22 mouse cellular contexts compared by ENCODE assay signal in the genomic region with DNA sequence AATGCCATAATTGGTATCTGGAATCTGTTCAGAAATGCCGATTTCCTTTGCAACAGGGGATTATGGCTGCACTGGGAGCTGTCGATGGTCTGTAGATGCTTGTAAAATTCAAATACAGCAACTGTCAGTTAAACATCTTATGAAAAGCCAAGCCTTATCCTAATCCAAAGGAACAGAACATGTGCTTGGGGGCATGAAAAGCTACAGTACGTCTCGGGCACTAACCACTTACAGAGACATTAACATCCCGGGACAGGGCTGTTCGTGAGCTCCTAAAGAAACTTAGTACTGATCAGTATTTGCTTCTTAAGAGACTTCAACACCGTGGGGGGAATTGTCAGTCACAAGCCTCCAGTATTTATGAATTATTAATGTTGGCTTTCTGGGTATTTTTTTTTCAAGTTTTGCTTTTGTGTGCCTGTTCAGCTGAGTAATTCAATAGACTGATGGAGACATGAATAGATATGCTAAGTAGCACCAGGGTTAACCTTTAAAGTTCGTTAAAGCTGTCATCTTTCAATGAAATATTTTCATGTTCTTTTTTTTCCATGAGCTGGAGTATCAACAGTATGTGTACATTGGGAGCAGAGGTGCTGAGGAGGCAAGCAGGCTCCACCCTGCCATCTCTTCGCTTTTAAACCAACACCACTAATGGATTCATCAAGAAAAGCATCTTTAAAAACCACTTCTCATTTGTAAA.
DNase-seq lines count a peak whose midpoint lies in the region; ATAC-seq lines count a peak whose summit lies in the region.
"Had no signal": no experiment of that assay in that cellular context is flagged by ENCODE, and none has a peak within 500 bp of the region (broad histone marks: within the 10 kb centered on the region; RNA-seq: fewer than 3 reads in every experiment).

No protein-coding gene starts in this region.

- H3K4me2 ChIP-seq in embryonic facial prominence, embryonic 13.5 days, result no peak overlapping the region; the same call in 1 of the 2 replicates
- no peak overlapping the region for H3K4me2 ChIP-seq in hindbrain, embryonic 13.5 days
- H3K4me2 ChIP-seq in hindbrain, embryonic 16.5 days (ENCODE audit: low read length), result no peak overlapping the region
- H3K4me2 ChIP-seq in midbrain, embryonic 12.5 days (replicated peaks), result no peak overlapping the region; the same call in 1 of the 2 replicates
- H3K4me2 ChIP-seq: liver, embryonic 15.5 days; lung, embryonic 15.5 days had no signal

- 28% methylated on average over 9 of the region's 9 CpGs for WGBS in embryonic facial prominence, embryonic 13.5 days
- 69% methylated on average over 9 of the region's 9 CpGs for WGBS in embryonic facial prominence, embryonic 10.5 days
- 37% methylated on average over 9 of the region's 9 CpGs for WGBS in hindbrain, embryonic 13.5 days
- 31% methylated on average over 9 of the region's 9 CpGs for whole genome bisulfite sequencing in hindbrain, embryonic 16.5 days
- WGBS in midbrain, embryonic 12.5 days, result 27% methylated on average over 9 of the region's 9 CpGs

- no peak for DNase-seq in embryonic facial prominence, embryonic 10.5 days (ENCODE audit: low spot score)
- DNase-seq in retina, embryonic 14.5 days (ENCODE audit: low spot score), result peak; percentile 43
- no peak for DNase-seq in thymus, postnatal 25 days
- no peak for DNase-seq in left cerebral cortex, postnatal 36 days (ENCODE audit: low spot score in 2 of 2)
- DNase-seq: adrenal gland, postnatal 10 days; cerebellum, adult 9-11 months; gastrocnemius, adult 2 months; kidney, adult 18-20 months; layer of hippocampus, adult 9-11 months; liver; right cerebral cortex, postnatal 14 days; thymus, postnatal 36 days had no signal

- peaks cover 27% of the 10 kb centered on the region for H3K27me3 ChIP-seq in embryonic facial prominence, embryonic 13.5 days
- H3K27me3 ChIP-seq in embryonic facial prominence, embryonic 10.5 days (replicated peaks; ENCODE audit: low read depth, poor library complexity, severe bottlenecking), result peaks cover 33% of the 10 kb centered on the region
- H3K27me3 ChIP-seq in hindbrain, embryonic 13.5 days, result 0 out of 2 replicates have a peak, but pooled peaks cover 4% of the 10 kb centered on the region
- no peaks in the 10 kb centered on the region for H3K27me3 ChIP-seq in hindbrain, embryonic 16.5 days (replicated peaks; ENCODE audit: control insufficient read depth, insufficient read depth, low read length)
- H3K27me3 ChIP-seq in midbrain, embryonic 12.5 days, result peaks cover 32% of the 10 kb centered on the region
- H3K27me3 ChIP-seq: liver, embryonic 15.5 days; lung, embryonic 15.5 days had no signal

- no peak overlapping the region for H3K4me3 ChIP-seq in embryonic facial prominence, embryonic 13.5 days
- H3K4me3 ChIP-seq in embryonic facial prominence, embryonic 10.5 days, result no peak overlapping the region
- no peak overlapping the region for H3K4me3 ChIP-seq in hindbrain, embryonic 13.5 days
- H3K4me3 ChIP-seq in hindbrain, embryonic 16.5 days (ENCODE audit: low read length), result no peak overlapping the region
- no peak overlapping the region for H3K4me3 ChIP-seq in midbrain, embryonic 12.5 days
- H3K4me3 ChIP-seq: erythroblast, embryonic 14.5 days; gastrocnemius, adult 2 months; liver, embryonic 15.5 days; lung, embryonic 15.5 days had no signal

- no peak overlapping the region for H3K9ac ChIP-seq in embryonic facial prominence, embryonic 13.5 days
- H3K9ac ChIP-seq in hindbrain, embryonic 13.5 days, result no peak overlapping the region
- no peak overlapping the region for H3K9ac ChIP-seq in hindbrain, embryonic 16.5 days (ENCODE audit: low read depth, low read length)
- H3K9ac ChIP-seq in midbrain, embryonic 12.5 days (replicated peaks), result no peak overlapping the region
- H3K9ac ChIP-seq: liver, embryonic 15.5 days; lung, embryonic 15.5 days had no signal

- H3K27ac ChIP-seq in embryonic facial prominence, embryonic 13.5 days, result 0 out of 2 replicates have a peak overlapping the region, but pooled peaks have one; percentile 2
- no peak overlapping the region for H3K27ac ChIP-seq in embryonic facial prominence, embryonic 10.5 days (replicated peaks)
- no peak overlapping the region for H3K27ac ChIP-seq in hindbrain, embryonic 13.5 days
- no peak overlapping the region for H3K27ac ChIP-seq in hindbrain, embryonic 16.5 days (ENCODE audit: low read depth, low read length)
- H3K27ac ChIP-seq in midbrain, embryonic 12.5 days (replicated peaks), result 0 out of 2 replicates have a peak overlapping the region, but pooled peaks have one; percentile 7
- H3K27ac ChIP-seq: gastrocnemius, adult 2 months; kidney, postnatal 0 days; liver, embryonic 15.5 days; lung, embryonic 15.5 days; macrophage had no signal

- H3K9me3 ChIP-seq in embryonic facial prominence, embryonic 13.5 days, result no peaks in the 10 kb centered on the region; the same call in 1 of the 2 replicates
- no peaks in the 10 kb centered on the region for H3K9me3 ChIP-seq in embryonic facial prominence, embryonic 10.5 days
- H3K9me3 ChIP-seq in hindbrain, embryonic 13.5 days, result no peaks in the 10 kb centered on the region
- no peaks in the 10 kb centered on the region for H3K9me3 ChIP-seq in hindbrain, embryonic 16.5 days (ENCODE audit: control insufficient read depth, low read length)
- no peaks in the 10 kb centered on the region for H3K9me3 ChIP-seq in midbrain, embryonic 12.5 days
- H3K9me3 ChIP-seq: liver, embryonic 15.5 days; lung, embryonic 15.5 days had no signal

- intact Hi-C loops in left cerebral cortex, postnatal 36 days (cut with DNase I), result no loop called here

- H3K4me1 ChIP-seq in embryonic facial prominence, embryonic 13.5 days, result peaks cover 8% of the 10 kb centered on the region
- H3K4me1 ChIP-seq in embryonic facial prominence, embryonic 10.5 days, result peaks cover 10% of the 10 kb centered on the region; the same call in 1 of the 2 replicates
- peaks cover 15% of the 10 kb centered on the region for H3K4me1 ChIP-seq in hindbrain, embryonic 13.5 days (replicated peaks)
- H3K4me1 ChIP-seq in hindbrain, embryonic 16.5 days (ENCODE audit: control insufficient read depth, insufficient read depth, low read depth, low read length), result no peaks in the 10 kb centered on the region
- peaks cover 22% of the 10 kb centered on the region; the same call in 1 of the 2 replicates for H3K4me1 ChIP-seq in midbrain, embryonic 12.5 days
- H3K4me1 ChIP-seq: liver, embryonic 15.5 days; lung, embryonic 15.5 days had no signal

- no peaks in the 10 kb centered on the region for H3K36me3 ChIP-seq in embryonic facial prominence, embryonic 13.5 days
- no peaks in the 10 kb centered on the region for H3K36me3 ChIP-seq in embryonic facial prominence, embryonic 10.5 days (replicated peaks)
- no peaks in the 10 kb centered on the region for H3K36me3 ChIP-seq in hindbrain, embryonic 13.5 days
- no peaks in the 10 kb centered on the region for H3K36me3 ChIP-seq in hindbrain, embryonic 16.5 days (ENCODE audit: control insufficient read depth, insufficient read depth, low read length)
- no peaks in the 10 kb centered on the region for H3K36me3 ChIP-seq in midbrain, embryonic 12.5 days
- H3K36me3 ChIP-seq: liver, embryonic 15.5 days; lung, embryonic 15.5 days had no signal

- no peak for ATAC-seq in embryonic facial prominence, embryonic 13.5 days (ENCODE audit: insufficient number of reproducible peaks, insufficient read depth, low FRiP score, low TSS enrichment, low read depth)
- ATAC-seq in hindbrain, embryonic 13.5 days (ENCODE audit: low FRiP score), result 0 out of 2 replicates have a peak, but pooled peaks have one; percentile 39
- no peak for ATAC-seq in hindbrain, embryonic 16.5 days
- peak; percentile 88 for ATAC-seq in midbrain, embryonic 12.5 days (ENCODE audit: low FRiP score, low read depth)
- ATAC-seq: activated CD4-positive, CD25-positive, alpha-beta regulatory T cell, adult 4 months had no signal

Comparison
In these comparisons a context has a peak if more than half of its experiments do, and no peak if none do; other contexts are left out.
1. ATAC-seq: peak in hindbrain, embryonic 13.5 days (single experiment) and midbrain, embryonic 12.5 days (single experiment); none in embryonic facial prominence, embryonic 13.5 days (single experiment) and hindbrain, embryonic 16.5 days (single experiment).
2. H3K27ac ChIP-seq: peak in embryonic facial prominence, embryonic 13.5 days (single experiment) and midbrain, embryonic 12.5 days (single experiment); none in embryonic facial prominence, embryonic 10.5 days (single experiment), hindbrain, embryonic 13.5 days (single experiment) and hindbrain, embryonic 16.5 days (single experiment).